Mouse (Mus musculus) forebrain, embryonic 15.5 days (tissue): ENCODE results near the gene Olfr92. TPM values are rescaled to one million over a fixed set of nuclear protein-coding genes. Genes with fewer than 3 reads are reported as not detected.

Source experiments
- ATAC-seq: fragments of 200-750 bp; cut with Nextera tagmentation; replicated peaks from 2 replicates; pipeline ENCODE4 v1.8.0; 2017; ENCODE audit warnings: mild to moderate bottlenecking, moderate TSS enrichment, moderate library complexity
- H3K27ac ChIP-seq: fragments of 300-500 bp; sonication (generic); replicated peaks from 2 replicates; pipeline ENCODE4 v1.5.1; 2015; ENCODE audit warnings: mild to moderate bottlenecking, inconsistent platforms
- H3K27me3 ChIP-seq: fragments of 300-500 bp; sonication (generic); 2 replicates; pipeline ENCODE4 v1.6.1; 2015; ENCODE audit warnings: inconsistent platforms
- H3K36me3 ChIP-seq: fragments of 300-500 bp; sonication (generic); 2 replicates; pipeline ENCODE4 v1.6.1; 2015; ENCODE audit warnings: mild to moderate bottlenecking, inconsistent platforms
- H3K4me1 ChIP-seq: fragments of 300-500 bp; sonication (generic); 2 replicates; pipeline ENCODE4 v1.6.1; 2015; ENCODE audit warnings: inconsistent platforms
- H3K4me2 ChIP-seq: fragments of 300-500 bp; sonication (generic); replicated peaks from 2 replicates; pipeline ENCODE4 v1.6.1; 2015; ENCODE audit warnings: mild to moderate bottlenecking, inconsistent platforms
- H3K4me3 ChIP-seq: fragments of 300-500 bp; sonication (generic); 2 replicates; pipeline ENCODE4 v1.5.1; 2015; ENCODE audit warnings: mild to moderate bottlenecking, inconsistent platforms
- H3K9ac ChIP-seq: fragments of 300-500 bp; sonication (generic); replicated peaks from 2 replicates; pipeline ENCODE4 v1.6.1; 2015; ENCODE audit warnings: mild to moderate bottlenecking, inconsistent platforms
- H3K9me3 ChIP-seq: fragments of 300-500 bp; sonication (generic); 2 replicates; pipeline ENCODE4 v1.6.1; 2016; ENCODE audit warnings: inconsistent platforms
- WGBS: fragments of 180-500 bp; shearing (Covaris S2); methylation state at CpG from one replicate; pipeline ENCODE4 v1.1.7; 2015; ENCODE audit warnings: mixed read lengths; 5-methylcytosine and 5-hydroxymethylcytosine counted together
- polyA plus RNA-seq: library from polyadenylated mRNA; unstranded; fragments of >200 nt; fragmentation: Nextera tagmentation; extraction: Ambion mirVana; gene quantifications from 2 replicates; pipeline ENCODE4 v1.2.1, GENCODE M21; 2015

Gene Olfr92
- polyA plus RNA-seq, 1 experiment from 2014 or later = not detected

- Histone ChIP-seq H3K9ac (no peak overlapping the region), H3K4me3 (no peak overlapping the region), H3K4me2 (no peak overlapping the region), H3K4me1 (peaks cover 15% of the 10 kb centered on the region), H3K9me3 (no peaks in the 10 kb centered on the region), H3K27me3 (no peaks in the 10 kb centered on the region), H3K36me3 (peaks cover 27% of the 10 kb centered on the region), H3K27ac (0 out of 2 replicates have a peak overlapping the region, but pooled peaks have one; percentile 34)
- 28% methylated on average over 1 of the region's 1 CpGs for WGBS
- no peak for ATAC-seq
Measured at GRCm38 (mm10) chr17:37078193-37078592, 41.7 kb downstream of the Olfr92 start.

- no peak for ATAC-seq
- no peak overlapping the region for H3K9ac ChIP-seq
- no peak overlapping the region for H3K4me2 ChIP-seq
- H3K36me3 ChIP-seq = peaks cover 39% of the 10 kb centered on the region
- H3K4me1 ChIP-seq = peaks cover 21% of the 10 kb centered on the region
- no peak overlapping the region for H3K4me3 ChIP-seq
- no peaks in the 10 kb centered on the region for H3K27me3 ChIP-seq
- H3K9me3 ChIP-seq = no peaks in the 10 kb centered on the region
- WGBS = 95% methylated on average over 2 of the region's 2 CpGs
- no peak overlapping the region for H3K27ac ChIP-seq
Measured at GRCm38 (mm10) chr17:37075766-37076165, 44.1 kb downstream of the Olfr92 start.

GRCm38 (mm10) chr17:37075181-37075580 is 44.7 kb downstream of the Olfr92 start:
- no peak overlapping the region for H3K27ac ChIP-seq
- peaks cover 21% of the 10 kb centered on the region for H3K4me1 ChIP-seq
- H3K9me3 ChIP-seq = no peaks in the 10 kb centered on the region
- no peaks in the 10 kb centered on the region for H3K27me3 ChIP-seq
- H3K36me3 ChIP-seq = peaks cover 45% of the 10 kb centered on the region
- 87% methylated on average over 6 of the region's 6 CpGs for WGBS
- no peak overlapping the region for H3K9ac ChIP-seq
- no peak overlapping the region for H3K4me2 ChIP-seq
- no peak overlapping the region for H3K4me3 ChIP-seq
- no peak for ATAC-seq

DNA sequence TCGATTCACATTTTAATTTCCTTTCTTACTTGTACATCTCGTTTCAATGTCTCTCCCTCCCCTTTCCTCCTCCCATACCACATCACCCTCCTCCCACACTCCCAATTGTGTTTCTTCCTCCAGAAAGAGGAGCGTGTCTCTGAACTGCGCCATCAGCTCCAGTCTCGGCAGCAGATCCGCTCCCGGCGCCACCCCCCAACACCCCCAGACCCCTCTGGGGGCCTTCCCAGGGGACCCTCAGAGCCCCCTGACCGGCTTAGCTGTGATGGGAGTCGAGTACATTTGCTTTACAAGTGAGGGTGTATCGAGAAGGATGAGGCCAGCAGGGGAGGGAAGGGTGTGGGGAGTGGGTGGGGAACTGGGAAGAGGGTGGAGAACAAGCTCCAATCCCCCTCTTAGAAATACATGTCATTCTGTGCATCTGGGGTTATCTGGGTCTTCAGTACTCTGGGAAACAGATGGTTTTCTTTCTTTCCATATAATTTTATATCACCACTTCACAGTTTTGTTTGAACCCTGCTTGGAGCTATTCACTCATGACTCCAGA is 47.1 kb downstream of the Olfr92 start:
- 0 out of 2 replicates have a peak, but pooled peaks cover 6% of the 10 kb centered on the region for H3K4me1 ChIP-seq
- H3K27ac ChIP-seq = peak overlapping the region; percentile 77
- H3K4me2 ChIP-seq = no peak overlapping the region
- H3K27me3 ChIP-seq = no peaks in the 10 kb centered on the region
- H3K9me3 ChIP-seq = no peaks in the 10 kb centered on the region
- 24% methylated on average over 11 of the region's 11 CpGs for WGBS
- H3K4me3 ChIP-seq = no peak overlapping the region
- H3K36me3 ChIP-seq = peaks cover 67% of the 10 kb centered on the region
- ATAC-seq = peak; percentile 31; the same call in 1 of the 2 replicates
- no peak overlapping the region for H3K9ac ChIP-seq

- H3K36me3 ChIP-seq = peaks cover 73% of the 10 kb centered on the region
- no peak overlapping the region for H3K4me2 ChIP-seq
- no peak overlapping the region for H3K9ac ChIP-seq
- 0 out of 2 replicates have a peak, but pooled peaks cover 6% of the 10 kb centered on the region for H3K4me1 ChIP-seq
- no peaks in the 10 kb centered on the region for H3K27me3 ChIP-seq
- no peak overlapping the region for H3K4me3 ChIP-seq
- 48% methylated on average over 12 of the region's 12 CpGs for WGBS
- peak overlapping the region; percentile 77 for H3K27ac ChIP-seq
- H3K9me3 ChIP-seq = no peaks in the 10 kb centered on the region
- 0 out of 2 replicates have a peak, but pooled peaks have one; percentile 33 for ATAC-seq
Measured at GRCm38 (mm10) chr17:37072080-37072729, 47.7 kb downstream of the Olfr92 start.

GRCm38 (mm10) chr17:37070121-37070520 is 49.8 kb downstream of the Olfr92 start:
- no peak for ATAC-seq
- Histone ChIP-seq H3K27ac (no peak overlapping the region), H3K27me3 (no peaks in the 10 kb centered on the region), H3K9ac (no peak overlapping the region), H3K4me1 (0 out of 2 replicates have a peak, but pooled peaks cover 6% of the 10 kb centered on the region), H3K4me2 (no peak overlapping the region), H3K9me3 (no peaks in the 10 kb centered on the region), H3K4me3 (no peak overlapping the region), H3K36me3 (peaks cover 81% of the 10 kb centered on the region)
- WGBS = 90% methylated on average over 8 of the region's 8 CpGs

GRCm38 (mm10) chr17:37067861-37068260 is 52.0 kb downstream of the Olfr92 start:
- no peak for ATAC-seq
- no peak overlapping the region for H3K4me2 ChIP-seq
- H3K9me3 ChIP-seq = no peaks in the 10 kb centered on the region
- peaks cover 19% of the 10 kb centered on the region for H3K4me1 ChIP-seq
- H3K27ac ChIP-seq = no peak overlapping the region
- 70% methylated on average over 1 of the region's 1 CpGs for WGBS
- H3K27me3 ChIP-seq = no peaks in the 10 kb centered on the region
- no peak overlapping the region for H3K4me3 ChIP-seq
- H3K36me3 ChIP-seq = peaks cover 86% of the 10 kb centered on the region
- H3K9ac ChIP-seq = no peak overlapping the region

GRCm38 (mm10) chr17:37065993-37066392 is 53.9 kb downstream of the Olfr92 start:
- H3K27ac ChIP-seq = no peak overlapping the region
- no peaks in the 10 kb centered on the region for H3K9me3 ChIP-seq
- no peak overlapping the region for H3K9ac ChIP-seq
- peaks cover 93% of the 10 kb centered on the region for H3K36me3 ChIP-seq
- ATAC-seq = no peak
- peaks cover 29% of the 10 kb centered on the region for H3K4me1 ChIP-seq
- H3K27me3 ChIP-seq = no peaks in the 10 kb centered on the region
- WGBS = 97% methylated on average over 2 of the region's 2 CpGs
- H3K4me3 ChIP-seq = no peak overlapping the region
- H3K4me2 ChIP-seq = no peak overlapping the region

DNA sequence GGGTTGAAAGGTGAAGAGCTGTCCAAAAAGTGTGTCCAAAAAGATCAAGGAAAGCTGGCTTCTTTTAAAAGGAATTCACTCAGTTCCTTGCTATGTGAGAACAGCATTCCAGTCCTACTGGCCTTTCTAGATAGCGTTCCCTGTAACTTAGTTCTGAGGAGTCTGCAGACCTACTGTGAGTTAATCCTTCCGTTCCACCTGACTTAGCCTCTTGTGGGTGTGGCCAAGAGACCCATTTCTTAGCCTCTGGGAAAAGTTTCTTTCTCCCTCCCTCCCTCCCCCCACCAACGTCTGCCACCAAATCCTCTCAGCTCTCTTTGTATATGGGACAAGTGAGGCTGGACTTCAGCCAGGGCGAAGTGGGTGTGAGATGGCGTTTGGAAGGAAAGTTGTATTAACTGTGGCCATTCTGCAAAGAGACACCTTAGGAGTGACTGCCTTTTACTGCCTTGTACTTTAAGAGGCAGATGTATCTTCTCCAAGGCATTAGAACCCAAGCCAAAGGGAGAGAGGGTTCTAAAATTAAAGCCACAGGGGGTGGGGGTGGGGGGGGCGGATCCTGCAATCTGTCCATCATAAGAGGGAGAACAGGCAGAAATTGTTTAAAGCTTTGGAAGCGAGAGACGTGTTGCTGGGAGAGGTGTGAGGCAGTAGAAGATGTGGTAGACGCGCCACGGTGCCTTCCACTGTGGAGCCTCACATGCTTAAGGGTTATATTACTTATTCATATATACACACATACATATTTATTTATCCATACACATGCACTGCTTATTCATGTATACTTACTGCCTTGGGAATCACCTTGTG is 56.0 kb downstream of the Olfr92 start:
- ATAC-seq = peak; percentile 49
- peaks cover 88% of the 10 kb centered on the region for H3K36me3 ChIP-seq
- H3K4me1 ChIP-seq = peaks cover 29% of the 10 kb centered on the region
- 43% methylated on average over 11 of the region's 11 CpGs for WGBS
- H3K9me3 ChIP-seq = no peaks in the 10 kb centered on the region
- H3K27me3 ChIP-seq = no peaks in the 10 kb centered on the region
- no peak overlapping the region for H3K27ac ChIP-seq
- no peak overlapping the region for H3K4me3 ChIP-seq
- H3K4me2 ChIP-seq = no peak overlapping the region
- H3K9ac ChIP-seq = no peak overlapping the region

DNA sequence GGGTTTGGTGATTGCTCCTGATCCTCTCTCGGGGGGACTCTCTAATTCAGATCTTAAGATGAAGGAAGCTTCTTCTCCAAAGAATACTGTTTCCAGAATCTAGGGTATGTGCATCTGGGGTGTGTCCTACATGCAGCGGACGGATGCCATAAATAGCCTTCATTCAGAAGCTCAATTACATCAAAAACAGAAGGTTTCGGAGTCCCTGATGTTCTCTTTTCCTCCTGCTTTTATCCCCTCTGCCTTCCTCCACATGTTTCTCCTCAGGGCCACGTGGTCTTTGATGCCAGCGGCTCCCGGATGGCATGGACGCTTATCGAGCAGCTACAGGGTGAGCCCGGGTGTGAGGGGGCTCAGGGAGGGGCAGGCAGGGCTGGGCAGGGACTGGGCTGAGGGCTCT is 56.8 kb downstream of the Olfr92 start:
- Histone ChIP-seq H3K27ac (no peak overlapping the region), H3K4me3 (no peak overlapping the region), H3K9me3 (no peaks in the 10 kb centered on the region), H3K36me3 (peaks cover 91% of the 10 kb centered on the region), H3K4me1 (peaks cover 29% of the 10 kb centered on the region), H3K4me2 (no peak overlapping the region), H3K27me3 (no peaks in the 10 kb centered on the region), H3K9ac (no peak overlapping the region)
- no peak for ATAC-seq
- 56% methylated on average over 10 of the region's 10 CpGs for WGBS

DNA sequence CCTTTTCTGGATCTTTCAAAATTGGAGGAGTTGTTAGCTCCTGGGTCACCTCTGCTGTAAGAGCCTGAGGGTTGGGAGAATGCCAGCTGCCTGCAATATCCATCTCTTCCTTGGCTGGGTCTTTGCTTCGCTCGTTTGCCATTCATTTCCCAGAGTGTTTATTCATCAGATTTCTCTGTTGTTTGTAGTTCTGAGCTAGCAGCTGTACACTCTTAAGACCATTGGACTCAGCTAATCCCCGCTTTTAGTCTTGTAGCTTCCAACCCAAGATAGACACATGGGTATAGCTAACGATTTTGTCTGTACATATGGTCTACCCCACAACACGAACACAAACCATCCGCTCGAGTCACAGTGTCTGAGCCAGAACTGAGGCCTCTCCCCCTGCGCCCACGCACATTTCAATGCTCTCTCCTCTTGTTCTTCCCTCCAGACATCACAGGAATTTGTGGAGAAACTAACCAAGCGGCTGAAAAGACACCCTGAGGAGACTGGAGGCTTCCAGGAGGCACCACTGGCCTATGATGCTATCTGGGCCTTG is 57.7 kb downstream of the Olfr92 start:
- peak overlapping the region; percentile 55 for H3K27ac ChIP-seq
- H3K36me3 ChIP-seq = peaks cover 87% of the 10 kb centered on the region
- H3K4me1 ChIP-seq = peaks cover 29% of the 10 kb centered on the region
- WGBS = 42% methylated on average over 10 of the region's 10 CpGs
- no peak overlapping the region for H3K9ac ChIP-seq
- ATAC-seq = peak; percentile 59; the same call in 1 of the 2 replicates
- no peaks in the 10 kb centered on the region for H3K9me3 ChIP-seq
- H3K27me3 ChIP-seq = no peaks in the 10 kb centered on the region
- no peak overlapping the region for H3K4me3 ChIP-seq
- no peak overlapping the region for H3K4me2 ChIP-seq

DNA sequence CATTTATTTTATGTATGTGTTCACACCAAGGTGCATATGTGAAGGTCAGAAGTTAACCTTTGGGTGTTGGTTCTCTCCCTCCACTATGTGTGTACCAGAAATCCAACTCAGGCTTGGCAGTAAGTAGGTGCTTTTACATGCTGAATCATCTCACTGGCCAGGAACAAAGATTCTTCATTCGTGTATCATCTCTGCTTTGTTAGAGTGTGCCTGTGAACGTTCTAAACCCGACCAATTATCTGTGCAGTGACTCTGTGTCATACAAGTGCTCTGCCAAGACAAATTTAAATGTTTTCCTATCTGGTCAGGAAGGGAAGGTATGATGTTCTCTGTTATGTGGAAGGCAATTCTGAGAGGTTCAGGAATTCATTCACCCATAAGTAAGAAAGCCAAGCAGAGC is 58.5 kb downstream of the Olfr92 start:
- Histone ChIP-seq H3K36me3 (peaks cover 84% of the 10 kb centered on the region), H3K9ac (no peak overlapping the region), H3K27me3 (no peaks in the 10 kb centered on the region), H3K4me2 (no peak overlapping the region), H3K27ac (peak overlapping the region; percentile 55; the same call in 1 of the 2 replicates), H3K4me1 (peaks cover 33% of the 10 kb centered on the region), H3K9me3 (no peaks in the 10 kb centered on the region), H3K4me3 (no peak overlapping the region)
- no peak for ATAC-seq
- WGBS = 46% methylated on average over 3 of the region's 3 CpGs
